Mouse (Mus musculus) G1E (cell line): ENCODE results near the gene Ash1l. TPM values are rescaled to one million over a fixed set of nuclear protein-coding genes. Genes with fewer than 3 reads are reported as not detected.
A peak's percentile ranks its signal among the peaks of the same experiment; 100 is the strongest.

Experiments used
- ATAC-seq: 2 replicates; pipeline ENCODE4 v1.8.0; 2016; ENCODE audit warnings: mild to moderate bottlenecking; ENCODE audit not compliant: insufficient number of reproducible peaks, poor library complexity, low FRiP score, severe bottlenecking; ENCODE audit errors: extremely low read depth
- DNase-seq: peaks from one replicate; pipeline ENCODE4 v3.0.0; 2012; ENCODE audit warnings: low spot score
- H3K27me3 ChIP-seq: 2 replicates; pipeline ENCODE4 v1.6.1; 2012; ENCODE audit warnings: mild to moderate bottlenecking, low read length, inconsistent platforms; ENCODE audit not compliant: insufficient read depth
- H3K36me3 ChIP-seq: replicated peaks from 2 replicates; pipeline ENCODE3; 2012; ENCODE audit warnings: mild to moderate bottlenecking, inconsistent platforms
- H3K4me1 ChIP-seq: 2 replicates; pipeline ENCODE4 v1.6.1; 2012; ENCODE audit warnings: low read depth, low read length, inconsistent platforms, mixed read lengths; ENCODE audit not compliant: insufficient read depth
- H3K4me3 ChIP-seq: 2 replicates; pipeline ENCODE4 v1.5.1; 2012; ENCODE audit warnings: low read depth, mild to moderate bottlenecking, inconsistent platforms, low read length, moderate library complexity, mixed read lengths
- H3K9me3 ChIP-seq: replicated peaks from 2 replicates; pipeline ENCODE4 v1.6.1; 2012; ENCODE audit warnings: inconsistent platforms
- CTCF ChIP-seq: IDR thresholded peaks from 2 replicates; pipeline ENCODE4 v1.5.1; 2012; ENCODE audit warnings: low read depth, low read length, inconsistent platforms, mixed read lengths
- GATA1 ChIP-seq: IDR thresholded peaks from 2 replicates; pipeline ENCODE4 v1.6.1; 2012; ENCODE audit warnings: borderline replicate concordance, low read length, inconsistent platforms, mixed read lengths
- GATA2 ChIP-seq: IDR thresholded peaks from 2 replicates; pipeline ENCODE4 v1.6.1; 2012; ENCODE audit warnings: low read depth, low read length, inconsistent platforms, borderline replicate concordance
- POLR2AphosphoS5 ChIP-seq: IDR thresholded peaks from 2 replicates; pipeline ENCODE4 v1.6.1; 2012; ENCODE audit warnings: low read depth, low read length, inconsistent platforms; ENCODE audit not compliant: insufficient replicate concordance
- TAL1 ChIP-seq: conservative IDR thresholded peaks from 2 replicates; pipeline ENCODE4 v1.6.1; 2012; ENCODE audit warnings: low read depth, low read length, inconsistent platforms, mixed read lengths
- polyA plus RNA-seq: library from polyadenylated mRNA; stranded (reverse); fragments of >175 nt; gene quantifications from 2 replicates; pipeline ENCODE4 v1.2.3, GENCODE M21; 2012
- total RNA-seq, 2 experiments: library from RNA; stranded (forward) in 1 of 2; stranded (reverse) in 1 of 2; fragments of 200-1000 nt in 1 of 2; fragments of >200 nt in 1 of 2; fragmentation: Nextera tagmentation in 1 of 2; gene quantifications; 2 replicates each; pipeline ENCODE4 v1.2.3; 2014 to 2017

Ash1l gene
- total and polyA plus RNA-seq, 3 experiments, result 3.7 to 69.0 (median 24.3) TPM

DNA sequence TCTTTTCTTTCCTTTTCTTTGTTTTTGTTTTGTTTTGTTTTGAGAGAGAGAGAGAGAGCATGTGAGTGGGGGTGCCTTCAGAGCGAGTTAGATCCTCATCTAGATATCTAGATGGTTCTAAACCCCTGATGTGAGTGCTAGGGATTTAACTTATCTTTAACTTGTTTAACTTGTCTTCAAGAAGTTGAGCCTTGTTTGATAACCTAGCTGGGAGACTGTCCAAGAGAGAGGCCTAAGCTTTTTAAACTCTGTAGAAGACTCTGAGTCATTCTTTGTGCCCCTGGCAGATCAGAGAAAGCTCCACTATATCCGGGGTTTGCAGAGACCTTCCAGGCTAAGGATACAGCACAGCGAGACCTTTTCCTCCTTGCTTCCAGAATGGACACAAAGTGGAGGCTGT, 157.1 kb downstream of the Ash1l start:
- TF ChIP-seq POLR2AphosphoS5 (no peak), CTCF (no peak), GATA1 (no peak), GATA2 (no peak), TAL1 (no peak)

DNA sequence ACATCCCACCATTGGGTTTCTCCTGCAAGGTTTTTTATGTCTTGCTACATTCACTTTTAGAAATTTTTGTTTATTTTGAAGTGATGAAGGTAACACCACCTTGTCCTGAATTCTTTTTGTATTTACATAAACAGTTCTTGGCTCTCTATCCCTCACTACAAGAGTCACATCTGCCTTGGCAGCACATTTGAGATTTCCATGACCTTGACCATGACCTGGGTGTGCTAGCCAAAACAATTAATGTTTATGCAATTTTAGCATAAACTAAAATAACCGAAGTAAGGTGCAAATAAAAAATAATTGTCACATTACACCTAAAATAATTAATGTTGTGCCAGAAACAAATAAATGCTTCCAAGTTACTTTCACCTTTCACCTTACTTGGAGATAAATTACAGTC, 157.7 kb downstream of the Ash1l start:
- Histone ChIP-seq H3K36me3 (no peaks in the 10 kb centered on the region), H3K27me3 (no peaks in the 10 kb centered on the region), H3K9me3 (no peaks in the 10 kb centered on the region), H3K4me3 (no peak overlapping the region), H3K4me1 (peaks cover 26% of the 10 kb centered on the region)
- no peak for TF ChIP-seq GATA1
- TF ChIP-seq CTCF, result no peak
- no peak for TF ChIP-seq GATA2
- TF ChIP-seq TAL1, result no peak
- TF ChIP-seq POLR2AphosphoS5, result no peak
- DNase-seq (no peak), ATAC-seq (no peak)

More for the DNA sequence above, 157.1 kb downstream of the Ash1l start:
- no peaks in the 10 kb centered on the region for H3K36me3 ChIP-seq
- DNase-seq (no peak), ATAC-seq (no peak)
- no peak overlapping the region for H3K4me3 ChIP-seq
- peaks cover 32% of the 10 kb centered on the region for H3K4me1 ChIP-seq
- no peaks in the 10 kb centered on the region for H3K9me3 ChIP-seq
- no peaks in the 10 kb centered on the region for H3K27me3 ChIP-seq

DNA sequence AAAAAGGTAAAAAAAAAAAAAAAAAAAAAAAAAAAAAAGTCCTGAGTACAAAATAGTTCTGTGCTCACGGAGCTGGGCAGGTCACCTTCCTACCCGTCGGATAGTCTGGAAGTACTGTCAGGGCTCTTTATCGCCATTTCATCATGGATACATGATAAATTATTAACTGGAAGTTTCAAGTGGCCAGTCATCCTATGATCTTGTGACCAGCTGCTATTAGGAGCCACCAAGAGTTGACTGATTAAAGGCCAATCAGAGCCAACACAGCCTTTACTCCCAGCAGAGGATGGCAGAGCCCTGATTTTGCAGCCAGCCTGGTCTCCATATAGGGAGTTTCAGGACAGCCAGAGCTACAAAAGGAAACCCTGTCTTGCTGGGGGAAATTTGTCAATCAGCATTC, 162.6 kb downstream of the Ash1l start:
- no peak overlapping the region for H3K4me3 ChIP-seq
- peaks cover 27% of the 10 kb centered on the region for H3K4me1 ChIP-seq
- no peaks in the 10 kb centered on the region for H3K36me3 ChIP-seq
- ATAC-seq (no peak), DNase-seq (no peak)
- H3K9me3 ChIP-seq, result no peaks in the 10 kb centered on the region
- no peaks in the 10 kb centered on the region for H3K27me3 ChIP-seq
- TF ChIP-seq TAL1, result no peak
- no peak for TF ChIP-seq GATA1
- no peak for TF ChIP-seq CTCF
- TF ChIP-seq GATA2, result no peak
- no peak for TF ChIP-seq POLR2AphosphoS5

DNA sequence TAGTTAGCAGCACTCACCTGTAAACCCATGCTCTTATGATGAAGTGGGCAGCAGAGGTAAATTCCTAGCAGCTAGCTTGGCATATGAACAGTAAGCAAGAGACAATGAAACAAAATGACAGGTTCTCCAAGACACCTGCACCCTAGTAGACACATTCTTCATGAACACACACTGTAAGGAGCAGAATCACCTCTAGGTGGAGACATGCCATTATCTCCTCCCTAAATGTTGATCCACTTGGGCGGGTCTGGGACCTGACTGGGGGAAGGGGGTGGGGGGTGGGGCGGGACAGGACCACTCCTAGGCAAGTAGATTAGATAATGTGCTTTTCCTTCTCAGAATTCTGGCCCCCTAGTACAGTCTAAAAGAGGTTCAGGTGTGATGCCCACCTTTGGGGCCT, 165.1 kb downstream of the Ash1l start:
- peaks cover 27% of the 10 kb centered on the region for H3K4me1 ChIP-seq
- H3K27me3 ChIP-seq, result no peaks in the 10 kb centered on the region
- H3K4me3 ChIP-seq, result no peak overlapping the region
- H3K36me3 ChIP-seq, result no peaks in the 10 kb centered on the region
- H3K9me3 ChIP-seq, result no peaks in the 10 kb centered on the region
- DNase-seq (no peak), ATAC-seq (no peak)
- TF ChIP-seq GATA2, result no peak
- peak; percentile 22; the same call in 1 of the 2 replicates for TF ChIP-seq CTCF

DNA sequence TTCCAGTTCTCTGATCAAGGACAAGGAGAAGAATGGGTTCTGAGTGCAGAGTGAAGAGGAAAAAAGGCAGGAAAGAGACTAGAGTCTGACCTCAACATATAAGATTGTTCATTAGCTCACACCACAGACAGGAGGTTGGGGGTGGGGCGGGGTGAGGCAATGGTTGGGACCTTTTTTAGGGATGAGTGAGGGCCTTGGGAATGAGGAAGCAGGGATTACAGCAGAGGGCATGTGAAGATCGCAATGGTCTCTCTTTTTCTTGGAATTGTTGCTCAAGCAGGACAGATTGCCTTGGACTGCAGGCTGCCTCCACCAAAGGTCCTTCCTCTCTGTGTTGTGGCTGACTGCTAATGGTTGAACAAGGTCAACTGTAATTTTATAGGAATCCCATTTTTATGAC, 172.9 kb downstream of the Ash1l start:
- TF ChIP-seq TAL1, result no peak
- TF ChIP-seq CTCF, result no peak
- no peak for TF ChIP-seq GATA2
- TF ChIP-seq GATA1, result no peak
- no peak for TF ChIP-seq POLR2AphosphoS5
- H3K4me3 ChIP-seq, result no peak overlapping the region
- no peak for ATAC-seq
- no peaks in the 10 kb centered on the region for H3K36me3 ChIP-seq
- H3K9me3 ChIP-seq, result no peaks in the 10 kb centered on the region
- no peak for DNase-seq
- H3K27me3 ChIP-seq, result no peaks in the 10 kb centered on the region
- H3K4me1 ChIP-seq, result peaks cover 37% of the 10 kb centered on the region

DNA sequence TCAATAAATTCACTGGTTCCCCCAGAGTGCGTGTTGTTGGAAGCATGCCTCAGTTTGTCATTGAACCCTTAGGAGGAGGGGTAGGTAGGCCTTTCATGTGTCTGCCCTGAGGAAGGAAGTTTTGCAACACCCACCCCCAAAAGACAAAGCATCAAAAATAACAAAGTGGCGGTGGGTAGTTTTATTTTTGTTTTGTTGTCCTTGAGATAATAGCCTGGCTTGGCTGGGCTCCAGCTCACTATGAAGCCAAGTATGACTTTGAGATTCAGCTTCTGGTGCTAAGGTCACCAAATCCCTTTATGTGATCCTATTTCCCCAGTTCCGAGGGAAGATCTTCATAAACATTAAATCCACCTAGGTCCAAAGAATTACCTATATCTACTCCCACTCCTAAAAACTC, 173.8 kb downstream of the Ash1l start:
- Histone ChIP-seq H3K27me3 (no peaks in the 10 kb centered on the region), H3K4me1 (peaks cover 46% of the 10 kb centered on the region), H3K4me3 (no peak overlapping the region), H3K9me3 (no peaks in the 10 kb centered on the region), H3K36me3 (no peaks in the 10 kb centered on the region)
- TF ChIP-seq GATA2 (no peak), POLR2AphosphoS5 (no peak), GATA1 (no peak)
- DNase-seq (no peak), ATAC-seq (no peak)

DNA sequence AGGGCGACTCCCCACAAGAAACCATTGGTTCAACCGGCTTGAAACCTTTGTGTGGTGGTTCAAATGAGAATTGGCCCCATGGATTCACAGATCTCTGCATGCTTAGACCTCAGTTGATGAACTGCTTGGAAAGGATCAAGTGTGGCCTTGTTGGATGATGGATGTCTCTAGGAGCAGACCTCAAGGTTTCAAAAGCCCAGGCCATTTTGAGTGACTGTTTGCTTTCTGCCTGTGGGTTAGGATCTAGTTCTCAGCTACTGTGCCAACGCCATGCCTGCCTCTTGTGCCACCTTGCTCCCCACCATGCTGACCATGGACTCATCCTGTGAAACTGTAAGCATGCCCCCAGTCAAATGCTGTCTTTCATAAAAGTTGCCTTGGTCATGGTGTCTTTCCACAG, 175.6 kb downstream of the Ash1l start:
- Histone ChIP-seq H3K36me3 (peaks cover 2% of the 10 kb centered on the region), H3K4me3 (no peak overlapping the region), H3K9me3 (no peaks in the 10 kb centered on the region), H3K4me1 (peaks cover 58% of the 10 kb centered on the region), H3K27me3 (no peaks in the 10 kb centered on the region)
- TF ChIP-seq GATA1, result no peak
- no peak for TF ChIP-seq CTCF
- no peak for TF ChIP-seq TAL1
- no peak for TF ChIP-seq POLR2AphosphoS5
- no peak for TF ChIP-seq GATA2
- DNase-seq, result no peak
- no peak for ATAC-seq

Other genes starting within 250 kb of the Ash1l start
- 29.7 and 30.8 TPM in 2 replicates for gene Rit1, start 233.8 kb upstream of the Ash1l start, total RNA-seq (2014; fragmentation: Nextera tagmentation)
- gene Rit1, start 233.8 kb upstream of the Ash1l start, total RNA-seq (2017), result 30.2 and 35.8 TPM in 2 replicates
- gene Rit1, start 233.8 kb upstream of the Ash1l start, polyA plus RNA-seq, result 18.2 and 18.3 TPM in 2 replicates
- gene Syt11, start 175.5 kb upstream of the Ash1l start, total RNA-seq (2014; fragmentation: Nextera tagmentation), result 3.1 and 4.4 TPM in 2 replicates
- gene Syt11, start 175.5 kb upstream of the Ash1l start, total RNA-seq (2017), result 0.52 and 0.82 TPM in 2 replicates
- gene Syt11, start 175.5 kb upstream of the Ash1l start, polyA plus RNA-seq, result 0.11 and 0.14 TPM in 2 replicates
- gene Gon4l, start 115.4 kb upstream of the Ash1l start, total RNA-seq (2014; fragmentation: Nextera tagmentation), result 42.9 and 45.1 TPM in 2 replicates
- gene Gon4l, start 115.4 kb upstream of the Ash1l start, total RNA-seq (2017), result 36.2 and 36.3 TPM in 2 replicates
- gene Gon4l, start 115.4 kb upstream of the Ash1l start, polyA plus RNA-seq, result 13.3 and 18.7 TPM in 2 replicates
- gene Msto1, start 36.6 kb upstream of the Ash1l start, total RNA-seq (2014; fragmentation: Nextera tagmentation), result 20.7 and 24.5 TPM in 2 replicates
- 39.0 and 40.8 TPM in 2 replicates for gene Msto1, start 36.6 kb upstream of the Ash1l start, total RNA-seq (2017)
- 31.6 and 35.0 TPM in 2 replicates for gene Msto1, start 36.6 kb upstream of the Ash1l start, polyA plus RNA-seq
- 77.9 and 106 TPM in 2 replicates for gene Dap3, start 559 bp downstream of the Ash1l start, total RNA-seq (2014; fragmentation: Nextera tagmentation)
- gene Dap3, start 559 bp downstream of the Ash1l start, total RNA-seq (2017), result 141 and 157 TPM in 2 replicates
- gene Dap3, start 559 bp downstream of the Ash1l start, polyA plus RNA-seq, result 99.4 and 157 TPM in 2 replicates
- gene Rusc1, start 142.7 kb downstream of the Ash1l start, total RNA-seq (2014; fragmentation: Nextera tagmentation), result 13.5 and 13.6 TPM in 2 replicates
- 6.4 and 9.9 TPM in 2 replicates for gene Rusc1, start 142.7 kb downstream of the Ash1l start, total RNA-seq (2017)
- 14.4 and 17.4 TPM in 2 replicates for gene Rusc1, start 142.7 kb downstream of the Ash1l start, polyA plus RNA-seq
- gene Gm43738, start 150.5 kb downstream of the Ash1l start, total RNA-seq (2014; fragmentation: Nextera tagmentation), result not detected in 2 replicates
- gene Gm43738, start 150.5 kb downstream of the Ash1l start, total RNA-seq (2017), result not detected in 2 replicates
- gene Gm43738, start 150.5 kb downstream of the Ash1l start, polyA plus RNA-seq, result 1.6 and 4.3 TPM in 2 replicates
- gene Fdps, start 151.3 kb downstream of the Ash1l start, total RNA-seq (2014; fragmentation: Nextera tagmentation), result 59.4 and 73.1 TPM in 2 replicates
- gene Fdps, start 151.3 kb downstream of the Ash1l start, total RNA-seq (2017), result 481 and 571 TPM in 2 replicates
- gene Fdps, start 151.3 kb downstream of the Ash1l start, polyA plus RNA-seq, result 11.2 and 22.5 TPM in 2 replicates
- gene Pklr, start 185.5 kb downstream of the Ash1l start, total RNA-seq (2014; fragmentation: Nextera tagmentation), result 36.9 and 51.2 TPM in 2 replicates
- gene Pklr, start 185.5 kb downstream of the Ash1l start, total RNA-seq (2017), result 22.9 and 31.8 TPM in 2 replicates
- gene Pklr, start 185.5 kb downstream of the Ash1l start, polyA plus RNA-seq, result 37.7 and 80.3 TPM in 2 replicates
- 0.53 TPM in 1 of 2 replicates, not detected in the other for gene Hcn3, start 209.6 kb downstream of the Ash1l start, total RNA-seq (2014; fragmentation: Nextera tagmentation)
- 0.27 and 0.41 TPM in 2 replicates for gene Hcn3, start 209.6 kb downstream of the Ash1l start, total RNA-seq (2017)
- gene Hcn3, start 209.6 kb downstream of the Ash1l start, polyA plus RNA-seq, result 0.85 and 1.0 TPM in 2 replicates
- 130 and 131 TPM in 2 replicates for gene Clk2, start 214.2 kb downstream of the Ash1l start, total RNA-seq (2014; fragmentation: Nextera tagmentation)
- gene Clk2, start 214.2 kb downstream of the Ash1l start, total RNA-seq (2017), result 78.9 and 80.9 TPM in 2 replicates
- gene Clk2, start 214.2 kb downstream of the Ash1l start, polyA plus RNA-seq, result 72.3 and 73.3 TPM in 2 replicates
- gene Scamp3, start 226.9 kb downstream of the Ash1l start, total RNA-seq (2014; fragmentation: Nextera tagmentation), result 123 and 135 TPM in 2 replicates
- 32.9 and 35.1 TPM in 2 replicates for gene Scamp3, start 226.9 kb downstream of the Ash1l start, total RNA-seq (2017)
- 168 and 234 TPM in 2 replicates for gene Scamp3, start 226.9 kb downstream of the Ash1l start, polyA plus RNA-seq
- 2.2 and 3.5 TPM in 2 replicates for gene Fam189b, start 232.5 kb downstream of the Ash1l start, total RNA-seq (2014; fragmentation: Nextera tagmentation)
- gene Fam189b, start 232.5 kb downstream of the Ash1l start, total RNA-seq (2017), result 1.1 TPM in 2 replicates
- gene Fam189b, start 232.5 kb downstream of the Ash1l start, polyA plus RNA-seq, result 11.9 and 14.8 TPM in 2 replicates